Mouse (Mus musculus): ENCODE data around the gene Farsa. TPM values are rescaled to one million over a fixed set of nuclear protein-coding genes. Genes with fewer than 3 reads are reported as not detected.
A peak's percentile ranks its signal among the peaks of the same experiment; 100 is the strongest.

Gene Farsa
- total RNA-seq, 2 experiments from 2014 or later: 22.8 to 25.2 TPM

- no peak for DNase-seq (ENCODE audit: low spot score)
Observed at GRCm38 (mm10) chr8:84909162-84909767, 52.5 kb downstream of the Farsa start.

GRCm38 (mm10) chr8:84909949-84910348, 53.2 kb downstream of the Farsa start:
- DNase-seq (ENCODE audit: low spot score): no peak

GRCm38 (mm10) chr8:84910551-84910950, 53.8 kb downstream of the Farsa start:
- no peak for DNase-seq (ENCODE audit: low spot score)

GRCm38 (mm10) chr8:84911854-84912253, 55.1 kb downstream of the Farsa start:
- DNase-seq (ENCODE audit: low spot score): no peak

- no peak for DNase-seq (ENCODE audit: low spot score)
Observed at GRCm38 (mm10) chr8:84912391-84912790, 55.6 kb downstream of the Farsa start.

- DNase-seq (ENCODE audit: low spot score): peak; percentile 45
Observed at GRCm38 (mm10) chr8:84912895-84913501, 56.2 kb downstream of the Farsa start.

GRCm38 (mm10) chr8:84913502-84913900, 56.7 kb downstream of the Farsa start:
- DNase-seq (ENCODE audit: low spot score): no peak

- DNase-seq (ENCODE audit: low spot score): no peak
Observed at GRCm38 (mm10) chr8:84913960-84914359, 57.2 kb downstream of the Farsa start.

GRCm38 (mm10) chr8:84915269-84915668, 58.5 kb downstream of the Farsa start:
- DNase-seq (ENCODE audit: low spot score): no peak

- no peak for DNase-seq (ENCODE audit: low spot score)
Observed at GRCm38 (mm10) chr8:84917781-84918180, 61.0 kb downstream of the Farsa start.

GRCm38 (mm10) chr8:84918646-84919045, 61.9 kb downstream of the Farsa start:
- DNase-seq (ENCODE audit: low spot score): no peak

Small RNA genes lying within 50 kb of the gene (microRNA-seq; reads per million reads assigned to microRNA genes)
- gene Mir7069: 1.0 reads per million

Other genes with a start within 250 kb of the Farsa start
- gene Ier2, start 194.1 kb upstream of the Farsa start, total RNA-seq (2021): 1 to 10 TPM; 4.7 to 8.3 TPM
- 10 to 100 TPM; 47.0 to 51.4 TPM for gene Trmt1, start 170.7 kb upstream of the Farsa start, total RNA-seq (2021)
- 10 to 100 TPM; 19.3 to 22.8 TPM for gene Nacc1, start 169.1 kb upstream of the Farsa start, total RNA-seq (2021)
- gene Lyl1, start 155.5 kb upstream of the Farsa start, total RNA-seq (2021): 1 to 10 TPM in 1 of 2 experiments, under 1 TPM in 1; 0.73 to 1.6 TPM
- gene G430095P16Rik, start 134.0 kb upstream of the Farsa start, total RNA-seq (2021): under 1 TPM; 0.34 to 0.45 TPM
- gene Nfix, start 56.6 kb upstream of the Farsa start, total RNA-seq (2021): 100 to 1,000 TPM; 481 to 528 TPM
- 10 to 100 TPM; 12.8 to 12.9 TPM for gene Dand5, start 34.2 kb upstream of the Farsa start, total RNA-seq (2021)
- 10 to 100 TPM; 22.9 to 24.2 TPM for gene Gadd45gip1, start 25.5 kb upstream of the Farsa start, total RNA-seq (2021)
- 100 to 1,000 TPM; 171 to 176 TPM for gene Rad23a, start 16.3 kb upstream of the Farsa start, total RNA-seq (2021)
- 100 to 1,000 TPM; 145 to 160 TPM for gene Calr, start 10.1 kb upstream of the Farsa start, total RNA-seq (2021)
- 1 to 10 TPM; 1.3 to 1.4 TPM for gene Syce2, start 15.1 kb downstream of the Farsa start, total RNA-seq (2021)
- gene Gcdh, start 36.9 kb downstream of the Farsa start, total RNA-seq (2021): 10 to 100 TPM; 33.7 to 38.2 TPM
- gene Klf1, start 44.9 kb downstream of the Farsa start, total RNA-seq (2021): not detected
- gene Dnase2a, start 51.6 kb downstream of the Farsa start, total RNA-seq (2021): 1 to 10 TPM; 6.1 to 6.8 TPM
- under 1 TPM in 1 of 2 experiments, not detected in 1; 0.07 TPM for gene Mast1, start 80.4 kb downstream of the Farsa start, total RNA-seq (2021)
- not detected for gene Rtbdn, start 90.0 kb downstream of the Farsa start, total RNA-seq (2021)
- not detected for gene Gm49661, start 112.4 kb downstream of the Farsa start, total RNA-seq (2021)
- gene Prdx2, start 112.6 kb downstream of the Farsa start, total RNA-seq (2021): 100 to 1,000 TPM; 193 to 200 TPM
- gene Rnaseh2a, start 112.8 kb downstream of the Farsa start, total RNA-seq (2021): 10 to 100 TPM; 21.1 to 21.7 TPM
- gene Junb, start 121.7 kb downstream of the Farsa start, total RNA-seq (2021): 10 to 100 TPM in 1 of 2 experiments, 1 to 10 TPM in 1; 9.4 to 12.5 TPM
- gene Hook2, start 133.6 kb downstream of the Farsa start, total RNA-seq (2021): 1 to 10 TPM; 2.1 to 2.7 TPM
- not detected for gene Best2, start 157.5 kb downstream of the Farsa start, total RNA-seq (2021)
- 10 to 100 TPM; 53.6 to 58.0 TPM for gene Asna1, start 168.3 kb downstream of the Farsa start, total RNA-seq (2021)
- gene Trir, start 169.8 kb downstream of the Farsa start, total RNA-seq (2021): 10 to 100 TPM; 70.4 to 78.8 TPM
- 10 to 100 TPM; 27.6 to 35.4 TPM for gene Tnpo2, start 179.9 kb downstream of the Farsa start, total RNA-seq (2021)
- gene Fbxw9, start 203.1 kb downstream of the Farsa start, total RNA-seq (2021): 1 to 10 TPM; 1.8 TPM
- not detected for gene Gm5741, start 211.0 kb downstream of the Farsa start, total RNA-seq (2021)
- gene Dhps, start 214.8 kb downstream of the Farsa start, total RNA-seq (2021): 10 to 100 TPM; 31.6 to 35.1 TPM
- gene Wdr83os, start 223.8 kb downstream of the Farsa start, total RNA-seq (2021): 10 to 100 TPM; 46.9 to 47.2 TPM
- gene Wdr83, start 224.3 kb downstream of the Farsa start, total RNA-seq (2021): 10 to 100 TPM; 12.6 to 20.8 TPM
- 1 to 10 TPM; 7.9 to 9.4 TPM for gene Man2b1, start 226.3 kb downstream of the Farsa start, total RNA-seq (2021)

Measured in gastrocnemius, adult 18-20 months (tissue).